Mouse (Mus musculus): ENCODE measurements around the gene Cldn6. TPM values are rescaled to one million over a fixed set of nuclear protein-coding genes. Genes with fewer than 3 reads are reported as not detected.

The Cldn6 gene
- total RNA-seq, 2 experiments from 2014 or later: not detected

DNA sequence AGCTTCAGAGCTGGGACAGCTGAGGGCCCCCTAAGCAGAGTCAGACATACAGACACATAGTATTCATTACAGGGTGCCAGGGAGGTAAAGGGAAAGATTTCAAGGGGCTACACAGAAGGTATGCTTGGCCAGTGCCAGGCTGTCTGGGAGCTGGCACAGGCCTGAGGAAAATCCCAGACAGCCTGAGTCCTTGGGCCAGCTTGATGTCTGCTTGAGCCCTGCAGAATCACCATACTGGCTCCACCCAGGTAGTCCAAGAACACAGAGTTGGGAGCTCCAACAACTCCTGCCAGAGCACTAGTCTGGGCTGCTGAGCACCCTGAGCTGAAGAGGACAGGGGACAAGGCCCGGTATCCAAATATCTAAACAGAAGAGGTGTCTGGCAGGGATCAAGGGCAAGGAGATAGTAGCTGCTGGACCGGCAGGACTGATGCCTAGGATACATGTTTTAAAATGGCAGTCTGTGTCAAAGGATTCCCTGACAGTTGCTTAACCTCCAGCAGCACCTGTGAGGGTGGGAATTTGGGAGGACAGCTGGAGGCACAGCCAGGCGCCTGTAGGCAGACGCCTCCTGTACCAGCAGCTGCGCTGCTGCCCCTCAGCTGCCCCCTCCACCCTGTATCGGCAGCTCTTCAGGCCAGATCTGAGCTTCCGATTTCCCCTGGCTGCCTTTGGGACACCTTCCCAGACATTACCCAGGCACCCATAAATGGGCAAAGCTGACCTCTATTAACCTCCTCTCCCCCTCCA is 43.5 kb downstream of the Cldn6 start, which contains the start of gene 1520401A03Rik:
1520401A03Rik (minus strand) TSS at position 408 of the 750 bp plus-strand sequence.
- no peak for DNase-seq

DNA sequence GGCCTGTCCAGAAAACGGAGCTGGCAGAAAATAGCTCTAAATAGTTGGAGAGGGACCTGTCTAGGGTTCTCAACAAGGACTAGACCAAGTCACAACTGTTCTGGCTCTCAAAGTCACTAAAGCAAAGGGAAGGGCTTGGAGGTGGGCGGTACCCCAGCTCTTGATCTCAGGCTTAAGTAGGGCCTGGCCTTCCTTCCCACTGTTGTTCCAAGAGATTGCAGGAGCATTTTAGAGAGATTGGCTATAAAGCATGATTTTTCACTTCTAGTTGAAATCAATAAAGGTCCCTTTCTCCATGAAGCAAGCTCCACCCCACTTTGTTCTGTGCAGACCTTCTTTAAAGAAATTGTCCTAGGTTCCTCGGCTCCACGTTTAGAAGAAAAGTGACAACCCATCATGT is 46.4 kb downstream of the Cldn6 start:
- no peak for DNase-seq

DNA sequence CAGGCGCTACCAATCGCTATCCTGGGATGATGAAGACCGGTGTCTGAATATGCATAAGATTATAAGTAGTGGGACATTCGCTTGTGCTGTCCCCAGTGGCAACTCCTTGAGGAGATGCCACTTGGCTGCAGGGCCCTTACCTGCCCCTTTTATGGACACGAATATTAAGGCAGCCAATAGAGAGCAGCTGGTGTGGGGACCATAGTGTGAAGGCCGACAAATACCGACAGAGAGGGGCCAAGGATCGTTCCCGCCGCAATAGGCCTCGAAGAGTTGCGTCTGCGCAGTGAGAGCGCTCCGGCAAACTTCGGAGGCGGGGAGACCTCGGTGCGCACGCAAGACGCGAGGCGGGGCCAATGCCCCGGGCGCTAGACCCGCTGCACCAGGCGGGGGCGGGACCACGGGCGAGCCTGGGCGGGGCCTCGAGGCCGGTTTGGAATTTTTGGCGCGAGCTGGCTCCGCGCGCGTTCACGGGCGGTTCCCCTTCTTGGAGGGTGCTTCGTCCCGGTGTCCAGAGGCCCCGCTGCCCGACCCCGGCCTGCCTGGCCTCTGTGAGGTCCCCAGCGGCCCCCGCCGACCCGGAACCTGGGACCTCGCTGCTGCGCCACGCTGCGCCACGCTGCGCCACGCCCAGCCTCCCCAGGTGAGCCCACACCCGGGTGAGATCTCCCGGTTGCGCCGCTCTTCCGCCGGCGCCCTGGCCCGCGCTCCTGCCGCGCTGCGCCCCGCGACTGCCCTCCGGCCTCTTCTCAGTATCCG is 47.1 kb downstream of the Cldn6 start, which contains the start of gene Pkmyt1:
Pkmyt1 (plus strand) TSS at position 338 of the 759 bp plus-strand sequence.
- DNase-seq: peak; percentile 97

DNA sequence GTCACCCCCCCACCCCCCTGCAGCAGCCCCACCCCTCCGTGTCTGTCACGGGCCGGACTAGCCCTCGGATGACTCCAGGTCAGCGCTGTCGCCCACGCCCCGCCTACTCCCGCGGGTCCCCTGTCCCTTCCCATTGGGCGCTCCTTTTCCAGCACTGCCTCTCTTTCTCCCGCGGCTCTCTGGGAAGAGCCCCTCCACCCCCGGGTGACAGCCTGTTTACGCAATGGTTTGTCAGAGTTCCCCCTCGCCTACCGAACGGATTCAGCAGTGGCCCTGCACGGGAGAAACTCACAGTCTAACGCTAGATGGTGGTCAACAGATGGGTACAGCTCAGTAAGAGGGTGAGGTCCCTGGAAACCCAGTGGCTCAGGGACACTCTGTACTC is 47.7 kb downstream of the Cldn6 start:
- peak; percentile 82 to 92 for DNase-seq

DNA sequence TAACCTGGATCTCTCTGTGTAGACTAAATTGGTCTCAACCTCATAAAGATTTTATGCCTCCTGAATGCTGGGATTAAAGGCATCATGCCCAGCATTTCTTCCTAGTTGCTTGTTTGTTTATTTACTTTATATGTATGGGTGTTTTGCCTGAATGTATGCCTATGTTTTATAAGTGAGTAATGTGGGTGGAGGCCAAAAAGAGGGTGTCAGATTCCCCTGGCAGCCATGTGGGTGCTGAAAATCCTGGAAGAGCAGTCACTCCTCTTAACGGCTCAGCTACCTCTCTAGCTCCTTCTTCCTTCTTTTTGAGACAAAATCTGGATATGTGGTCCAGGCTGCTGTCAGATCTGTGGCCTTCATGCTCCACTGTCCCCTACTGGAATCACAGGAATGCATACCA is 51.4 kb downstream of the Cldn6 start:
- DNase-seq: no peak

Other genes starting within 250 kb of the Cldn6 start
- not detected for gene Vmn2r117, start 199.6 kb upstream of the Cldn6 start, total RNA-seq (2021)
- gene Zfp213, start 115.0 kb upstream of the Cldn6 start, total RNA-seq (2021): 1 to 10 TPM; 6.2 to 7.3 TPM
- gene Zfp13, start 79.8 kb upstream of the Cldn6 start, total RNA-seq (2021): 1 to 10 TPM; 2.2 to 3.1 TPM
- gene Zscan10, start 78.4 kb upstream of the Cldn6 start, total RNA-seq (2021): not detected
- gene Mmp25, start 34.0 kb upstream of the Cldn6 start, total RNA-seq (2021): under 1 TPM in 1 of 2 experiments, not detected in 1; 0.13 TPM
- gene Bicdl2, start 18.7 kb upstream of the Cldn6 start, total RNA-seq (2021): not detected
- 100 to 1,000 TPM; 191 to 199 TPM for gene Hcfc1r1, start 5.7 kb upstream of the Cldn6 start, total RNA-seq (2021)
- gene Thoc6, start 5.4 kb upstream of the Cldn6 start, total RNA-seq (2021): 10 to 100 TPM; 11.0 to 11.2 TPM
- gene Tnfrsf12a, start 1.8 kb upstream of the Cldn6 start, total RNA-seq (2021): 10 to 100 TPM; 63.7 to 89.9 TPM
- not detected for gene Cldn9, start 4.8 kb downstream of the Cldn6 start, total RNA-seq (2021)
- not detected for gene 1520401A03Rik, start 43.5 kb downstream of the Cldn6 start, total RNA-seq (2021)
- 1 to 10 TPM; 1.1 to 1.4 TPM for gene Pkmyt1, start 47.1 kb downstream of the Cldn6 start, total RNA-seq (2021)
- gene Paqr4, start 61.6 kb downstream of the Cldn6 start, total RNA-seq (2021): 10 to 100 TPM; 22.9 to 29.2 TPM
- gene Kremen2, start 66.6 kb downstream of the Cldn6 start, total RNA-seq (2021): under 1 TPM; 0.15 to 0.18 TPM
- 10 to 100 TPM; 38.1 to 40.7 TPM for gene Flywch1, start 92.4 kb downstream of the Cldn6 start, total RNA-seq (2021)
- under 1 TPM in 1 of 2 experiments, not detected in 1; 0.55 TPM for gene Flywch2, start 106.8 kb downstream of the Cldn6 start, total RNA-seq (2021)
- 100 to 1,000 TPM; 125 to 153 TPM for gene Srrm2, start 111.3 kb downstream of the Cldn6 start, total RNA-seq (2021)
- gene Elob, start 149.9 kb downstream of the Cldn6 start, total RNA-seq (2021): 100 to 1,000 TPM; 357 to 360 TPM
- not detected for gene Prss33, start 156.8 kb downstream of the Cldn6 start, total RNA-seq (2021)
- gene Prss32, start 164.6 kb downstream of the Cldn6 start, total RNA-seq (2021): not detected
- gene Prss41, start 164.9 kb downstream of the Cldn6 start, total RNA-seq (2021): not detected
- not detected for gene Prss21, start 188.8 kb downstream of the Cldn6 start, total RNA-seq (2021)
- gene Dcpp1, start 201.6 kb downstream of the Cldn6 start, total RNA-seq (2021): not detected
- gene Dcpp2, start 201.6 kb downstream of the Cldn6 start, total RNA-seq (2021): not detected
- gene Dcpp3, start 238.2 kb downstream of the Cldn6 start, total RNA-seq (2021): not detected